ENCODE assay signal across 8 mouse cellular contexts in the genomic region with DNA sequence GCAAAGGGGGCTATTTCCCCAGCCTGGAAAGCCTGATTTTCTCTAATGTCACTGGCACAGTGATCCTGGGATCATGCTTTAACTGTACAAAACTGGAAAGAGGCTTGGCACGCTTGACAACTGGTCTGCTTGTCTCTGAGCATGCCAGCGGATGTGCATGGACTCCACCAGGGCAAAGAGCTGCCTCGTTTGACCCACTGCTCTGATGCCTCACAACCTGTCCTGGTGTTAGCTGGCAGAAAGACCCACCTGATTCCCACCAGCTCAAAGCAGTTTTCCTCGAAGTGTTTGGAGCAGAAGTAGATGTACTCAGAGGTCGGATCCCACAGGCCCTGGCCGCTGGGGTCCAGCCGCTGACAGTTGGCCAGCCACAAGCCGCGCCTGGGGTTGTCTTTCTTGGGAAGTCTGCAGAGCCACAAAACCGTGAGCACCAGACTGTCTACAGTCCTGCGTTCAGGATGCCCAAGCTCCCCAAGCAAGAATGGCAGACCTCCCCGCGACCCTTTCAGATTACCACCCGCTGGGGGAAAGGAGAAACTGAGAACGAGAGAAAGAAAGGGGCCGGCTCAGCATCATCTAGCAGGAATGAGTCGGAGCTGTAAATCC. TPM values are rescaled to one million over a fixed set of nuclear protein-coding genes. Genes with fewer than 3 reads are reported as not detected.
DNase-seq lines count a peak whose midpoint lies in the region; ATAC-seq and TF ChIP-seq lines count a peak whose summit lies in the region.

No protein-coding gene starts in this region.

- H3K4me1 ChIP-seq in heart, adult 2 months (ENCODE audit: control insufficient read depth, insufficient read depth, low read length): peaks cover 4% of the 10 kb centered on the region; the same call in 1 of the 2 replicates
- H3K4me1 ChIP-seq in MEL (ENCODE audit: control insufficient read depth in 1 of 2, insufficient read depth in 2 of 2, low read length in 2 of 2): peaks cover 0 to 13% of the 10 kb centered on the region in 2 experiments; a peak in 2 of 4 replicates
- H3K4me1 ChIP-seq in liver, embryonic 12.5 days: peaks cover 33% of the 10 kb centered on the region
- H3K4me1 ChIP-seq in stomach, embryonic 15.5 days: peaks cover 14% of the 10 kb centered on the region; the same call in 1 of the 2 replicates

- H3K27me3 ChIP-seq in heart, adult 2 months (ENCODE audit: control insufficient read depth, insufficient read depth, low read length): no peaks in the 10 kb centered on the region
- no peaks in the 10 kb centered on the region for H3K27me3 ChIP-seq in MEL (ENCODE audit: control insufficient read depth in 1 of 2, insufficient read depth in 2 of 2, low read length in 2 of 2)
- H3K27me3 ChIP-seq in liver, embryonic 12.5 days (replicated peaks): no peaks in the 10 kb centered on the region; the same call in 1 of the 2 replicates
- H3K27me3 ChIP-seq in stomach, embryonic 15.5 days (replicated peaks): no peaks in the 10 kb centered on the region

- H3K9me3 ChIP-seq in MEL (replicated peaks; ENCODE audit: insufficient read depth, low read length): no peaks in the 10 kb centered on the region
- no peaks in the 10 kb centered on the region for H3K9me3 ChIP-seq in liver, embryonic 12.5 days (replicated peaks)
- H3K9me3 ChIP-seq in stomach, embryonic 15.5 days: no peaks in the 10 kb centered on the region

- peak overlapping the region; percentile 95 for H3K27ac ChIP-seq in heart, adult 2 months
- H3K27ac ChIP-seq in MEL (ENCODE audit: control insufficient read depth, low read depth, low read length): peak overlapping the region; percentile 89
- H3K27ac ChIP-seq in liver, embryonic 12.5 days: peak overlapping the region; percentile 95
- H3K27ac ChIP-seq in stomach, embryonic 15.5 days: peak overlapping the region; percentile 99

- DNase-seq in heart, adult 2 months: peak in 1 of 2 experiments; percentile 21
- no peak for DNase-seq in heart, adult 9 months (ENCODE audit: low spot score in 2 of 2)
- DNase-seq in MEL (ENCODE audit: low read depth, low spot score): no peak
- peak; percentile 34 for DNase-seq in heart, postnatal 4 days
- DNase-seq in right cerebral cortex, postnatal 14 days: no peak
- no peak for DNase-seq in cerebellum, adult 11 months

- no peak for TF ChIP-seq EP300 in heart, adult 2 months (IDR thresholded peaks at IDR 0.05; ENCODE audit: insufficient read depth, low read depth, low read length)
- no peak for TF ChIP-seq EP300 in MEL (IDR thresholded peaks at IDR 0.05; ENCODE audit: low read depth in 1 of 2, low read length in 2 of 2)

- no peak for TF ChIP-seq RAD21 in MEL (IDR thresholded peaks at IDR 0.05; ENCODE audit: low read depth, low read length)

- no peak for TF ChIP-seq CTCF in heart, adult 2 months (IDR thresholded peaks at IDR 0.05)
- TF ChIP-seq CTCF in MEL (IDR thresholded peaks at IDR 0.05 in 2 of 3, conservative IDR thresholded peaks at IDR 0.05 in 1 of 3; ENCODE audit: control insufficient read depth in 1 of 3, insufficient read depth in 1 of 3, low read depth in 2 of 3, low read length in 3 of 3, poor library complexity in 1 of 3, severe bottlenecking in 1 of 3): no peak

- no peak for TF ChIP-seq POLR2A in heart, adult 2 months (IDR thresholded peaks at IDR 0.05; ENCODE audit: insufficient read depth, low read depth, low read length)
- TF ChIP-seq POLR2A in MEL (IDR thresholded peaks at IDR 0.05; ENCODE audit: control insufficient read depth in 1 of 2, insufficient read depth in 1 of 2, low read depth in 1 of 2, low read length in 2 of 2, poor library complexity in 1 of 2): no peak

- intact Hi-C loops in heart, adult 2 months (cut with DNase I): no loop called here

- peak overlapping the region; percentile 63 for H3K4me3 ChIP-seq in heart, adult 2 months
- H3K4me3 ChIP-seq in MEL (ENCODE audit: control insufficient read depth in 1 of 2, insufficient read depth in 1 of 2, low read depth in 2 of 2, low read length in 2 of 2): peak overlapping the region; percentile 54 to 100
- peak overlapping the region; percentile 74 for H3K4me3 ChIP-seq in liver, embryonic 12.5 days
- H3K4me3 ChIP-seq in stomach, embryonic 15.5 days (replicated peaks): peak overlapping the region; percentile 75

- H3K4me2 ChIP-seq in liver, embryonic 12.5 days: peak overlapping the region; percentile 97
- H3K4me2 ChIP-seq in stomach, embryonic 15.5 days: peak overlapping the region; percentile 83

- no peak for ATAC-seq in liver, embryonic 12.5 days
- no peak for ATAC-seq in stomach, embryonic 15.5 days (ENCODE audit: insufficient read depth, low FRiP score, low read depth)

- peak overlapping the region; percentile 84 for H3K9ac ChIP-seq in heart, adult 2 months (ENCODE audit: low read depth, low read length)
- peak overlapping the region; percentile 99 for H3K9ac ChIP-seq in MEL (ENCODE audit: control insufficient read depth, low read depth, low read length, poor library complexity, severe bottlenecking)
- peak overlapping the region; percentile 88 for H3K9ac ChIP-seq in liver, embryonic 12.5 days
- H3K9ac ChIP-seq in stomach, embryonic 15.5 days: peak overlapping the region; percentile 74

- WGBS in heart, adult 2 months: 13% methylated on average over 17 of the region's 17 CpGs
- WGBS in liver, embryonic 12.5 days (ENCODE audit: insufficient replicate concordance): 13% methylated on average over 17 of the region's 17 CpGs
- WGBS in stomach, embryonic 15.5 days: 15% methylated on average over 17 of the region's 17 CpGs

- no peaks in the 10 kb centered on the region for H3K79me2 ChIP-seq in heart, adult 2 months (replicated peaks; ENCODE audit: control insufficient read depth, insufficient read depth, low read length)
- H3K79me2 ChIP-seq in MEL (ENCODE audit: control insufficient read depth, insufficient read depth, low read length, poor library complexity): peaks cover 18% of the 10 kb centered on the region

- no peaks in the 10 kb centered on the region for H3K36me3 ChIP-seq in heart, adult 2 months (ENCODE audit: control insufficient read depth, insufficient read depth, low read length)
- peaks cover 0 to 12% of the 10 kb centered on the region in 2 experiments; a peak in 2 of 4 replicates for H3K36me3 ChIP-seq in MEL (ENCODE audit: control insufficient read depth in 1 of 2, insufficient read depth in 2 of 2, low read length in 2 of 2)
- peaks cover 42% of the 10 kb centered on the region for H3K36me3 ChIP-seq in liver, embryonic 12.5 days
- peaks cover 31% of the 10 kb centered on the region for H3K36me3 ChIP-seq in stomach, embryonic 15.5 days

TF ChIP-seq in MEL, 35 proteins besides CTCF, POLR2A, EP300 and RAD21 (continues in another document):
- TF ChIP-seq E2F4 (IDR thresholded peaks at IDR 0.05; ENCODE audit: borderline replicate concordance, low read depth, low read length): no peak
- TF ChIP-seq RCOR1 (IDR thresholded peaks at IDR 0.05; ENCODE audit: low read depth, low read length): no peak
- TF ChIP-seq POLR2AphosphoS2 (IDR thresholded peaks at IDR 0.05; ENCODE audit: low read length): no peak

RNA-seq across cellular contexts. Expression of gene Thap7, which starts 0.9 kb away (rescaled TPM):
- total RNA-seq in heart, adult 2 months (2021): 10 to 100 TPM; 13.3 to 16.0 TPM
- polyA plus RNA-seq in heart, adult 2 months (2012; rRNA removed): 32.2 and 32.3 TPM in 2 replicates
- 53.6 and 65.5 TPM in 2 replicates for total RNA-seq in MEL (2012; rRNA removed)
- polyA plus RNA-seq in MEL (2012; ENCODE audit: insufficient read depth in 1 of 2, insufficient read length in 2 of 2, low read depth in 1 of 2, low replicate concordance in 2 of 2, missing spikeins in 1 of 2): 10 to 100 TPM in 1 of 2 experiments, not detected in 1; 65.4 TPM
- total RNA-seq in heart, postnatal 4 days (2021): 10 to 100 TPM; 17.5 to 20.9 TPM
- polyA plus RNA-seq in liver, embryonic 12.5 days (2016; fragmentation: Nextera tagmentation; extraction: Ambion mirVana): 34.2 and 36.6 TPM in 2 replicates
- polyA plus RNA-seq in stomach, embryonic 15.5 days (2015; fragmentation: Nextera tagmentation; extraction: Ambion mirVana): 57.3 and 60.8 TPM in 2 replicates

RNA-seq across cellular contexts. Expression of gene Lztr1, which starts 21.6 kb away (rescaled TPM):
- total RNA-seq in heart, adult 2 months (2021): 10 to 100 TPM; 24.3 to 28.5 TPM
- polyA plus RNA-seq in heart, adult 2 months (2012; rRNA removed): 98.0 and 104 TPM in 2 replicates
- total RNA-seq in MEL (2012; rRNA removed): 39.5 and 45.1 TPM in 2 replicates
- 10 to 100 TPM in 1 of 2 experiments, not detected in 1; 83.2 TPM for polyA plus RNA-seq in MEL (2012; ENCODE audit: insufficient read depth in 1 of 2, insufficient read length in 2 of 2, low read depth in 1 of 2, low replicate concordance in 2 of 2, missing spikeins in 1 of 2)
- total RNA-seq in heart, postnatal 4 days (2021): 10 to 100 TPM; 35.6 to 47.5 TPM
- polyA plus RNA-seq in liver, embryonic 12.5 days (2016; fragmentation: Nextera tagmentation; extraction: Ambion mirVana): 31.4 and 34.8 TPM in 2 replicates
- polyA plus RNA-seq in stomach, embryonic 15.5 days (2015; fragmentation: Nextera tagmentation; extraction: Ambion mirVana): 70.2 and 76.1 TPM in 2 replicates

RNA-seq across cellular contexts. Expression of gene Lrrc74b, which starts 31.0 kb away (rescaled TPM):
- not detected for total RNA-seq in heart, adult 2 months (2021)
- 0.12 and 0.61 TPM in 2 replicates for polyA plus RNA-seq in heart, adult 2 months (2012; rRNA removed)
- 0.12 TPM in 1 of 2 replicates, not detected in the other for total RNA-seq in MEL (2012; rRNA removed)
- polyA plus RNA-seq in MEL (2012; ENCODE audit: insufficient read depth in 1 of 2, insufficient read length in 2 of 2, low read depth in 1 of 2, low replicate concordance in 2 of 2, missing spikeins in 1 of 2): under 1 TPM in 1 of 2 experiments, not detected in 1; 0.10 TPM
- total RNA-seq in heart, postnatal 4 days (2021): not detected
- 0.07 TPM in 1 of 2 replicates, not detected in the other for polyA plus RNA-seq in liver, embryonic 12.5 days (2016; fragmentation: Nextera tagmentation; extraction: Ambion mirVana)
- polyA plus RNA-seq in stomach, embryonic 15.5 days (2015; fragmentation: Nextera tagmentation; extraction: Ambion mirVana): 0.26 and 0.61 TPM in 2 replicates

RNA-seq across cellular contexts. Expression of gene P2rx6, which starts 31.6 kb away (rescaled TPM):
- under 1 TPM; 0.78 to 0.89 TPM for total RNA-seq in heart, adult 2 months (2021)
- 2.9 and 3.7 TPM in 2 replicates for polyA plus RNA-seq in heart, adult 2 months (2012; rRNA removed)
- 0.04 TPM in 1 of 2 replicates, not detected in the other for total RNA-seq in MEL (2012; rRNA removed)
- polyA plus RNA-seq in MEL (2012; ENCODE audit: insufficient read depth in 1 of 2, insufficient read length in 2 of 2, low read depth in 1 of 2, low replicate concordance in 2 of 2, missing spikeins in 1 of 2): under 1 TPM in 1 of 2 experiments, not detected in 1; 0.38 TPM
- under 1 TPM; 0.27 to 0.36 TPM for total RNA-seq in heart, postnatal 4 days (2021)
- 0.08 TPM in 2 replicates for polyA plus RNA-seq in liver, embryonic 12.5 days (2016; fragmentation: Nextera tagmentation; extraction: Ambion mirVana)
- polyA plus RNA-seq in stomach, embryonic 15.5 days (2015; fragmentation: Nextera tagmentation; extraction: Ambion mirVana): 1.2 TPM in 2 replicates

RNA-seq across cellular contexts. Expression of gene Aifm3, which starts 40.7 kb away (rescaled TPM):
- under 1 TPM in 1 of 2 experiments, not detected in 1; 0.14 TPM for total RNA-seq in heart, adult 2 months (2021)
- 0.08 and 0.09 TPM in 2 replicates for polyA plus RNA-seq in heart, adult 2 months (2012; rRNA removed)
- 0.23 and 0.29 TPM in 2 replicates for total RNA-seq in MEL (2012; rRNA removed)
- under 1 TPM in 1 of 2 experiments, not detected in 1; 0.52 TPM for polyA plus RNA-seq in MEL (2012; ENCODE audit: insufficient read depth in 1 of 2, insufficient read length in 2 of 2, low read depth in 1 of 2, low replicate concordance in 2 of 2, missing spikeins in 1 of 2)
- total RNA-seq in heart, postnatal 4 days (2021): under 1 TPM; 0.21 to 0.70 TPM
- polyA plus RNA-seq in liver, embryonic 12.5 days (2016; fragmentation: Nextera tagmentation; extraction: Ambion mirVana): 0.83 and 0.98 TPM in 2 replicates
- 3.1 and 3.2 TPM in 2 replicates for polyA plus RNA-seq in stomach, embryonic 15.5 days (2015; fragmentation: Nextera tagmentation; extraction: Ambion mirVana)
